Mouse (Mus musculus) liver, embryonic 14.5 days (tissue): ENCODE results near the gene Smyd2. TPM values are rescaled to one million over a fixed set of nuclear protein-coding genes. Genes with fewer than 3 reads are reported as not detected.

Experiments
- ATAC-seq: fragments of 200-750 bp; cut with Nextera tagmentation; 2 replicates; pipeline ENCODE4 v1.8.0; 2017; ENCODE audit warnings: moderate number of reproducible peaks, mild to moderate bottlenecking, moderate library complexity; ENCODE audit not compliant: insufficient read depth
- DNase-seq, 3 experiments: peaks; one replicate each; pipeline ENCODE4 v3.0.0-alpha.2; 2012 to 2013; ENCODE audit warnings: low read depth in 3 of 3, low spot score in 3 of 3
- H3K27ac ChIP-seq: fragments of 300-500 bp; sonication (generic); 2 replicates; pipeline ENCODE4 v1.5.1; 2014; ENCODE audit warnings: moderate library complexity, mild to moderate bottlenecking, control low read depth, inconsistent platforms
- H3K27me3 ChIP-seq: fragments of 300-500 bp; sonication (generic); 2 replicates; pipeline ENCODE4 v1.6.1; 2014; ENCODE audit warnings: mild to moderate bottlenecking, low read length, moderate library complexity; ENCODE audit not compliant: control insufficient read depth, insufficient read depth
- H3K36me3 ChIP-seq: fragments of 300-500 bp; sonication (generic); replicated peaks from 2 replicates; pipeline ENCODE4 v1.6.1; 2014; ENCODE audit warnings: low read depth; ENCODE audit not compliant: control insufficient read depth, insufficient read depth
- H3K4me1 ChIP-seq, 2 experiments: fragments of 200-500 bp in 1 of 2; fragments of 300-500 bp in 1 of 2; sonication (generic) in 1 of 2; replicated peaks; 2 replicates each; pipeline ENCODE4 v1.6.1; 2012 to 2014; ENCODE audit warnings: antibody characterized with exemption in 1 of 2, inconsistent platforms in 1 of 2, low read length in 1 of 2; ENCODE audit not compliant: control insufficient read depth in 2 of 2, insufficient read depth in 2 of 2
- H3K4me2 ChIP-seq: fragments of 300-500 bp; sonication (generic); 2 replicates; pipeline ENCODE4 v1.6.1; 2014; ENCODE audit warnings: low read depth, mild to moderate bottlenecking, control low read depth, moderate library complexity
- H3K4me3 ChIP-seq, 2 experiments: fragments of 200-500 bp in 1 of 2; fragments of 300-500 bp in 1 of 2; sonication (generic) in 1 of 2; 2 replicates each; pipeline ENCODE4 v1.5.1; 2012 to 2014; ENCODE audit warnings: low read depth in 2 of 2, low read length in 2 of 2, mild to moderate bottlenecking in 2 of 2, control low read depth in 1 of 2, inconsistent platforms in 1 of 2, moderate library complexity in 1 of 2; ENCODE audit not compliant: insufficient read depth in 1 of 2
- H3K9ac ChIP-seq: fragments of 300-500 bp; sonication (generic); replicated peaks from 2 replicates; pipeline ENCODE4 v1.6.1; 2014; ENCODE audit warnings: mild to moderate bottlenecking, control low read depth, moderate library complexity
- H3K9me3 ChIP-seq: fragments of 300-500 bp; sonication (generic); 2 replicates; pipeline ENCODE4 v1.6.1; 2016; ENCODE audit warnings: low read length, mixed read lengths; ENCODE audit not compliant: control insufficient read depth
- CTCF ChIP-seq: IDR thresholded peaks from 2 replicates; pipeline ENCODE4 v1.5.1; 2016; ENCODE audit warnings: antibody characterized with exemption, low read depth, control low read depth
- EP300 ChIP-seq: IDR thresholded peaks from 2 replicates; pipeline ENCODE4 v1.6.1; 2016; ENCODE audit warnings: antibody characterized with exemption, low read depth
- WGBS: fragments of 180-500 bp; shearing (Covaris S2); extraction: QIAGEN DNeasy Blood & Tissue Kit; methylation state at CpG from one replicate; pipeline ENCODE4 v1.1.7; 2014; ENCODE audit not compliant: insufficient replicate concordance; 5-methylcytosine and 5-hydroxymethylcytosine counted together
- polyA plus RNA-seq, 2 experiments: library from polyadenylated mRNA; depleted of rRNA in 1 of 2; stranded (reverse) in 1 of 2; unstranded in 1 of 2; fragments of >200 nt; fragmentation: Nextera tagmentation in 1 of 2; extraction: Ambion mirVana in 1 of 2; gene quantifications; 2 replicates each; pipeline versions ENCODE4 v1.2.1 to v1.2.3; 2012 to 2014

Gene Smyd2
- polyA plus RNA-seq, 2 experiments: 24.8 to 27.7 TPM

- peak overlapping the region; percentile 13 to 25; a peak in 2 of 4 replicates for H3K4me3 ChIP-seq
- peaks cover 14 to 45% of the 10 kb centered on the region in 2 experiments for H3K4me1 ChIP-seq
- WGBS: 9% methylated on average over 5 of the region's 5 CpGs
- no peaks in the 10 kb centered on the region for H3K36me3 ChIP-seq
- ATAC-seq (peak; percentile 29; the same call in 1 of the 2 replicates), DNase-seq (no peak)
- peak overlapping the region; percentile 60 for H3K4me2 ChIP-seq
- TF ChIP-seq CTCF (no peak), EP300 (no peak)
- H3K27me3 ChIP-seq: no peaks in the 10 kb centered on the region
- H3K9me3 ChIP-seq: no peaks in the 10 kb centered on the region
- H3K9ac ChIP-seq: no peak overlapping the region
- peak overlapping the region; percentile 52 for H3K27ac ChIP-seq
These were observed 55.1 kb downstream of the Smyd2 start for GRCm38 (mm10) chr1:189867034-189867433.

- Histone ChIP-seq H3K9ac (no peak overlapping the region), H3K27ac (no peak overlapping the region; the same call in 1 of the 2 replicates), H3K4me3 (no peak overlapping the region), H3K9me3 (no peaks in the 10 kb centered on the region), H3K4me1 (peaks cover 14 to 45% of the 10 kb centered on the region in 2 experiments), H3K4me2 (peak overlapping the region; percentile 60), H3K36me3 (no peaks in the 10 kb centered on the region), H3K27me3 (no peaks in the 10 kb centered on the region)
- TF ChIP-seq EP300 (peak; percentile 74), CTCF (no peak)
- DNase-seq: peak in 2 of 3 experiments; percentile 38 to 40
- ATAC-seq: peak; percentile 59
- WGBS: 11% methylated on average over 6 of the region's 6 CpGs
These were observed 55.5 kb downstream of the Smyd2 start for GRCm38 (mm10) chr1:189866621-189867020.

GRCm38 (mm10) chr1:189864846-189865560 is 57.2 kb downstream of the Smyd2 start:
- no peak for DNase-seq

GRCm38 (mm10) chr1:189864301-189864700 is 57.9 kb downstream of the Smyd2 start:
- 55% methylated on average over 9 of the region's 9 CpGs for WGBS
- H3K27ac ChIP-seq: no peak overlapping the region
- no peaks in the 10 kb centered on the region for H3K9me3 ChIP-seq
- peaks cover 11 to 43% of the 10 kb centered on the region in 2 experiments for H3K4me1 ChIP-seq
- no peak for ATAC-seq
- no peak overlapping the region for H3K4me2 ChIP-seq
- H3K4me3 ChIP-seq: no peak overlapping the region
- TF ChIP-seq CTCF (peak; percentile 26; the same call in 1 of the 2 replicates), EP300 (no peak)
- DNase-seq: no peak
- H3K27me3 ChIP-seq: no peaks in the 10 kb centered on the region
- no peak overlapping the region for H3K9ac ChIP-seq
- H3K36me3 ChIP-seq: no peaks in the 10 kb centered on the region

More at GRCm38 (mm10) chr1:189864846-189865560, 57.2 kb downstream of the Smyd2 start:
- Histone ChIP-seq H3K36me3 (no peaks in the 10 kb centered on the region), H3K27ac (no peak overlapping the region), H3K4me3 (no peak overlapping the region), H3K9me3 (no peaks in the 10 kb centered on the region), H3K4me2 (no peak overlapping the region), H3K27me3 (no peaks in the 10 kb centered on the region), H3K9ac (no peak overlapping the region), H3K4me1 (peaks cover 11 to 43% of the 10 kb centered on the region in 2 experiments)
- no peak for TF ChIP-seq EP300
- TF ChIP-seq CTCF: no peak
- WGBS: 56% methylated on average over 15 of the region's 15 CpGs
- no peak for ATAC-seq

- no peak overlapping the region for H3K4me2 ChIP-seq
- no peak for DNase-seq
- H3K27me3 ChIP-seq: no peaks in the 10 kb centered on the region
- no peaks in the 10 kb centered on the region for H3K9me3 ChIP-seq
- 74% methylated on average over 3 of the region's 3 CpGs for WGBS
- TF ChIP-seq EP300 (no peak), CTCF (no peak)
- no peak overlapping the region for H3K9ac ChIP-seq
- H3K4me1 ChIP-seq: peaks cover 11 to 41% of the 10 kb centered on the region in 2 experiments
- H3K4me3 ChIP-seq: no peak overlapping the region
- H3K27ac ChIP-seq: no peak overlapping the region
- ATAC-seq: no peak
- H3K36me3 ChIP-seq: no peaks in the 10 kb centered on the region
These were observed 58.4 kb downstream of the Smyd2 start for GRCm38 (mm10) chr1:189863727-189864126.
